Mouse (Mus musculus) hindbrain, postnatal 0 days (tissue): ENCODE data around the gene Loxl3. TPM values are rescaled to one million over a fixed set of nuclear protein-coding genes. Genes with fewer than 3 reads are reported as not detected.

Experiments
- ATAC-seq: fragments of 200-750 bp; cut with Nextera tagmentation; 2 replicates; pipeline ENCODE4 v1.8.0; 2017; ENCODE audit warnings: mild to moderate bottlenecking, moderate TSS enrichment, moderate library complexity
- DNase-seq: peaks from one replicate; pipeline ENCODE4 v3.0.0-alpha.2; 2015; ENCODE audit warnings: low spot score
- H3K27ac ChIP-seq: fragments of 300-500 bp; sonication (generic); 2 replicates; pipeline ENCODE4 v1.5.1; 2014; ENCODE audit warnings: mild to moderate bottlenecking
- H3K27me3 ChIP-seq: fragments of 300-500 bp; sonication (generic); 2 replicates; pipeline ENCODE4 v1.6.1; 2014; ENCODE audit warnings: low read length, mixed read lengths; ENCODE audit not compliant: insufficient read depth
- H3K36me3 ChIP-seq: fragments of 300-500 bp; sonication (generic); 2 replicates; pipeline ENCODE4 v1.6.1; 2014; ENCODE audit warnings: low read length, mixed read lengths; ENCODE audit not compliant: insufficient read depth
- H3K4me1 ChIP-seq: fragments of 300-500 bp; sonication (generic); 2 replicates; pipeline ENCODE4 v1.6.1; 2014; ENCODE audit warnings: antibody characterized with exemption, low read length, mixed read lengths; ENCODE audit not compliant: insufficient read depth
- H3K4me2 ChIP-seq: fragments of 300-500 bp; sonication (generic); 2 replicates; pipeline ENCODE4 v1.6.1; 2014; ENCODE audit warnings: low read depth, mild to moderate bottlenecking, low read length, moderate library complexity, mixed read lengths
- H3K4me3 ChIP-seq: fragments of 300-500 bp; sonication (generic); 2 replicates; pipeline ENCODE4 v1.5.1; 2014; ENCODE audit warnings: low read length
- H3K9ac ChIP-seq: fragments of 300-500 bp; sonication (generic); replicated peaks from 2 replicates; pipeline ENCODE4 v1.6.1; 2014; ENCODE audit warnings: mild to moderate bottlenecking, low read length, moderate library complexity, mixed read lengths
- H3K9me3 ChIP-seq: fragments of 300-500 bp; sonication (generic); 2 replicates; pipeline ENCODE4 v1.6.1; 2016; ENCODE audit warnings: low read length, mixed read lengths
- CTCF ChIP-seq: IDR thresholded peaks from 2 replicates; pipeline ENCODE4 v1.5.1; 2016; ENCODE audit warnings: antibody characterized with exemption, control low read depth, low read depth
- WGBS: fragments of 180-500 bp; shearing (Covaris S2); extraction: QIAGEN DNeasy Blood & Tissue Kit; methylation state at CpG from one replicate; pipeline ENCODE4 v1.1.7; 2014; 5-methylcytosine and 5-hydroxymethylcytosine counted together
- polyA plus RNA-seq: library from polyadenylated mRNA; unstranded; fragments of >200 nt; fragmentation: Nextera tagmentation; extraction: Ambion mirVana; gene quantifications from 2 replicates; pipeline ENCODE4 v1.2.1, GENCODE M21; 2015
- total RNA-seq: library from RNA; depleted of rRNA; stranded (reverse); fragments of >200 nt; gene quantifications from 2 replicates; pipeline ENCODE4 v1.2.3, GENCODE M21; 2014

The Loxl3 gene
- total and polyA plus RNA-seq, 2 experiments from 2014 or later: 5.6 to 6.1 TPM

DNA sequence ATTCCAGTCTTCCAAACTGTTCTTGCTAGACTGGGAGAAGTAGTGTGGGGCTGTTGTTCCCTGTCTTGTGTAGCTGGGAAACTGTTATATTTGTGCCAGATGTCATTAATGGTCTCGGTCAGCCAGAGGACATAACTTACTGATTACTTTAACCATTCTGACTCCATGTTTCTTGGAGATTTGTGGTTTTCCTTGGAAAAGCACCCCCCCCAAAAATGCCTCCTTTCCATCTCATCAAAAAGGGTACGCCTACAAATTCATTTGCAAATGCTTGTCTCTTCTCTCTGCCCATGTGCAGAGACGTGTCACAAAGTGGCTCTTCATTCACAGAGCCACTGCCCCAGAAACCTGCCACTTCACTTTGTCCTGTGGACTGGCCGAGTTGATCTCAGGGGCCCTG, 9.6 kb upstream of the Loxl3 start:
- no peaks in the 10 kb centered on the region for H3K27me3 ChIP-seq
- ATAC-seq (no peak), DNase-seq (no peak)
- no peaks in the 10 kb centered on the region for H3K36me3 ChIP-seq
- H3K27ac ChIP-seq: no peak overlapping the region
- no peaks in the 10 kb centered on the region for H3K9me3 ChIP-seq
- no peak overlapping the region for H3K9ac ChIP-seq
- H3K4me1 ChIP-seq: no peaks in the 10 kb centered on the region
- 68% methylated on average over 4 of the region's 4 CpGs for WGBS
- no peak overlapping the region for H3K4me2 ChIP-seq
- H3K4me3 ChIP-seq: no peak overlapping the region
- no peak for TF ChIP-seq CTCF

- no peak for TF ChIP-seq CTCF
- no peaks in the 10 kb centered on the region for H3K4me1 ChIP-seq
- H3K27ac ChIP-seq: no peak overlapping the region
- H3K9ac ChIP-seq: no peak overlapping the region
- no peaks in the 10 kb centered on the region for H3K27me3 ChIP-seq
- no peak overlapping the region for H3K4me2 ChIP-seq
- WGBS: 96% methylated on average over 4 of the region's 4 CpGs
- no peak overlapping the region for H3K4me3 ChIP-seq
- ATAC-seq (no peak), DNase-seq (no peak)
- H3K9me3 ChIP-seq: no peaks in the 10 kb centered on the region
- H3K36me3 ChIP-seq: no peaks in the 10 kb centered on the region
Measured at GRCm38 (mm10) chr6:83025221-83025620, 8.8 kb upstream of the Loxl3 start.

GRCm38 (mm10) chr6:83027293-83027692, 6.7 kb upstream of the Loxl3 start:
- H3K27me3 ChIP-seq: peaks cover 6% of the 10 kb centered on the region; the same call in 1 of the 2 replicates
- H3K36me3 ChIP-seq: no peaks in the 10 kb centered on the region
- no peak overlapping the region for H3K4me2 ChIP-seq
- 0 out of 2 replicates have a peak, but pooled peaks cover 3% of the 10 kb centered on the region for H3K4me1 ChIP-seq
- DNase-seq (no peak), ATAC-seq (no peak)
- no peaks in the 10 kb centered on the region for H3K9me3 ChIP-seq
- WGBS: 66% methylated on average over 8 of the region's 8 CpGs
- TF ChIP-seq CTCF: no peak
- no peak overlapping the region for H3K27ac ChIP-seq
- H3K9ac ChIP-seq: no peak overlapping the region
- H3K4me3 ChIP-seq: no peak overlapping the region

GRCm38 (mm10) chr6:83027706-83028105, 6.3 kb upstream of the Loxl3 start:
- H3K4me3 ChIP-seq: no peak overlapping the region
- peaks cover 10% of the 10 kb centered on the region; the same call in 1 of the 2 replicates for H3K27me3 ChIP-seq
- no peaks in the 10 kb centered on the region for H3K36me3 ChIP-seq
- WGBS: 60% methylated on average over 7 of the region's 9 CpGs
- H3K27ac ChIP-seq: no peak overlapping the region
- H3K4me2 ChIP-seq: no peak overlapping the region
- no peaks in the 10 kb centered on the region for H3K9me3 ChIP-seq
- ATAC-seq (peak; percentile 40; the same call in 1 of the 2 replicates), DNase-seq (no peak)
- no peak for TF ChIP-seq CTCF
- H3K4me1 ChIP-seq: 0 out of 2 replicates have a peak, but pooled peaks cover 5% of the 10 kb centered on the region
- H3K9ac ChIP-seq: no peak overlapping the region

- no peak overlapping the region for H3K4me2 ChIP-seq
- ATAC-seq (no peak), DNase-seq (no peak)
- 0 out of 2 replicates have a peak, but pooled peaks cover 8% of the 10 kb centered on the region for H3K4me1 ChIP-seq
- 28% methylated on average over 10 of the region's 10 CpGs for WGBS
- no peak overlapping the region for H3K27ac ChIP-seq
- TF ChIP-seq CTCF: no peak
- H3K4me3 ChIP-seq: no peak overlapping the region
- H3K9ac ChIP-seq: no peak overlapping the region
- H3K36me3 ChIP-seq: no peaks in the 10 kb centered on the region
- H3K9me3 ChIP-seq: no peaks in the 10 kb centered on the region
- peaks cover 25% of the 10 kb centered on the region; the same call in 1 of the 2 replicates for H3K27me3 ChIP-seq
Measured at GRCm38 (mm10) chr6:83029777-83030176, 4.2 kb upstream of the Loxl3 start.

DNA sequence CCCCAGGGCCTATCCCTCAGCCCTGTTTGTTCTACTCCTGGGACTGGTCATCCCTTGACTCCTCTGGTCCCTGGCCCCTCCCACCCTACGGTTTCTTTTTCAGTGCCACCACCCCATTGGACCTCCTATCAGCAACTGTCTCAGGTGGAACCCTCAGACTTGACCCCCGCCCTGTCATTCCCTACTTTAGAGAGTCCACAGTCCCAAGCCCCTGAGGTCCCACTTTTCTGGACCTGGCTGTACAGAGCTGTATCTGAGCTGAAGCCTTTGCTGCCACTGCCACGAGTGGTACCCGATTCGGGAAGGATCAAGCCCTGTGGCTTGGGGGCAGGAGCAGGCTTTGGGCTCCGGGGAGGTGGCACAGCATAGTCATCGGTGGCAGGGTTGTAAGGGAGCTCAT, 2.9 kb upstream of the Loxl3 start:
- DNase-seq (no peak), ATAC-seq (no peak)
- TF ChIP-seq CTCF: no peak
- Histone ChIP-seq H3K36me3 (no peaks in the 10 kb centered on the region), H3K27ac (no peak overlapping the region), H3K9ac (no peak overlapping the region), H3K27me3 (peaks cover 25% of the 10 kb centered on the region; the same call in 1 of the 2 replicates), H3K9me3 (no peaks in the 10 kb centered on the region), H3K4me3 (no peak overlapping the region), H3K4me2 (no peak overlapping the region), H3K4me1 (0 out of 2 replicates have a peak, but pooled peaks cover 8% of the 10 kb centered on the region)
- 65% methylated on average over 7 of the region's 7 CpGs for WGBS

DNA sequence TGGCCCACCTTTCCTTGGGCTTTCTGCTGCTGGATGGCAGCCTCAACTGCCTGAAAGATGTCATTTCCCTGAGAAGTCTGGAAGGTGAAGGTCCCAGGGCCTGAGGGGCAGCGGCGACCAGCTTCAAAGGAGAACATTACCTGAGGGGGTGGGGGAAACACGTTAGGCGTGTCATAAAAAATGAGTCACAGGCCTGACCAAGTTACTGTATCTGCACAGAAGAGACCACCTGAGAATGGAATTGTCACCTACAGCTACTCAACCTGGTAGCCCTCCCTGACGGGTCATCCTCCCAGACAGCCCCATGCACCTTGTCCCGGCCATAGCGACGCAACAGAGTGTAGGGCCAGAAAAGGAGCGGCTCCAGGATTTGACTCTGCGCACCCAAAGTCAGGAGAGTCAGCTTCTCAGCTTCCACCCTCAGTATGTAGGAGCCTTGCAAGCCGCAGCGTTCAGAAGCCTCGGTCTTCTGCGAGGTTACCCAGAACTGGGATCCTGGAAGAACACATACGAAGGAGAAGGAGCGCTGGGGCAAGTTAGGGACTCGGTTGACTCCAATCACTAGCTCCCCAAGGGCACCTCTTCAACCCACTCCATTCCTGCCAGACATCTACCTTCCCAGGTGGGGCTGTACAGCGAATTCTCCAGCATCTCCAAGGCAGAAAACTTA, 1.9 kb upstream of the Loxl3 start:
- H3K4me3 ChIP-seq: peak overlapping the region; percentile 47
- DNase-seq (no peak), ATAC-seq (no peak)
- TF ChIP-seq CTCF: no peak
- H3K9me3 ChIP-seq: no peaks in the 10 kb centered on the region
- peak overlapping the region; percentile 84 for H3K4me2 ChIP-seq
- 29% methylated on average over 18 of the region's 18 CpGs for WGBS
- H3K27ac ChIP-seq: no peak overlapping the region
- peaks cover 25% of the 10 kb centered on the region; the same call in 1 of the 2 replicates for H3K27me3 ChIP-seq
- peak overlapping the region; percentile 40; the same call in 1 of the 2 replicates for H3K9ac ChIP-seq
- H3K36me3 ChIP-seq: no peaks in the 10 kb centered on the region
- 0 out of 2 replicates have a peak, but pooled peaks cover 8% of the 10 kb centered on the region for H3K4me1 ChIP-seq
